Mouse (Mus musculus) kidney, adult 11 months (tissue): ENCODE measurements at regions not wholly inside any gene's neighbourhood (a gene's known extent, or its start where the extent isn't known, plus 50 kb on each side); places are given as distances from the start of the nearest gene placed in this dataset.

Experiments
- DNase-seq: peaks from one replicate; pipeline ENCODE4 v3.0.0; 2022

GRCm38 (mm10) chr14:48330965-48331622, 114.8 kb upstream of the Tmem260 start:
- peak; percentile 26 for DNase-seq

- DNase-seq, result no peak
Measured at GRCm38 (mm10) chr14:48331623-48332000, 114.3 kb upstream of the Tmem260 start.

- peak; percentile 60 for DNase-seq
Measured at GRCm38 (mm10) chr14:48332193-48332592, 113.7 kb upstream of the Tmem260 start.

GRCm38 (mm10) chr14:48332660-48333059, 113.3 kb upstream of the Tmem260 start:
- DNase-seq, result peak; percentile 9

- DNase-seq, result no peak
Measured at GRCm38 (mm10) chr14:48334106-48334809, 111.7 kb upstream of the Tmem260 start.

DNA sequence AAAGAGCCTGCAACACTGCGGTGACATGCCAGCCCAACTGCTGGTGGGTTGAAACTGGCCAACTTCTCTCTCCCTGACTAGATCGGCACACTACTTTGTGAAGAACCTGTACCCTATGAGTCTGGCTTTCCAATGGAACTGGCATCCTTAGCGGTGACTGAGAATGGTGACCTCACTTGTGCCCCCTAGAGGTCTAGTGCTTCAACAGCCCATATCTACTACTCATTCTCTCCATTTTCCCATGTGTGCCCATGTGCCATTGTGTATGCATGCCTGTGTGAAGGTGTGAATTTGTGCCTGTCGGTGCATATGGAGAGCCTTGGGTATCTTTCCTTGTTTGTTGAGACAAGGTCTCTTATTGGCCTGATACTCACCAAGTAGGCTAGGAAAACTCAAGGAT, 106.5 kb upstream of the Tmem260 start:
- DNase-seq, result no peak

- no peak for DNase-seq
Measured at GRCm38 (mm10) chr14:48342944-48343343, 103.0 kb upstream of the Tmem260 start.

DNA sequence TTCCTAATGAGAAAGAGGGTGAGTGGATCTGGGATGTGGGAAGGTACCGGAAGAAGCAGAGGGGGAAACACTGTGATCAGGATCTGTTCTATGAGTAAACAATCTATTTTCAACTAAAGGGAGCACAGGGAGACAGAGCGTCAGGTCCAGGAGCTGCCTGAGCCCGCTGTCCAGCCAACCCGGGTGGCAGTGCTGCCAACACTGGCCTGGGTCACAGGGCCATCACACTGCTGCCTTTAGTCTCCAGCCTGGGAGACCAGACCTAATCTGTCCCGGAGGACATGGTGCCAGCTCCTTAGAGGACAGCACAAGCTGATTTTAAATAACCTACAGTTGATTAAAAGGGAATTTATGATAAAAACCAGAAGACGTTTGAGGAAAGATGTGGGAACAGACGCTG, 100.0 kb upstream of the Tmem260 start:
- no peak for DNase-seq

- DNase-seq, result no peak
Measured at GRCm38 (mm10) chr14:48349392-48350044, 96.4 kb upstream of the Tmem260 start.

GRCm38 (mm10) chr14:48351652-48352051, 94.3 kb upstream of the Tmem260 start:
- no peak for DNase-seq

- no peak for DNase-seq
Measured at GRCm38 (mm10) chr14:48352825-48353224, 93.1 kb upstream of the Tmem260 start.

- DNase-seq, result no peak
Measured at GRCm38 (mm10) chr14:48354176-48354575, 91.7 kb upstream of the Tmem260 start.

DNA sequence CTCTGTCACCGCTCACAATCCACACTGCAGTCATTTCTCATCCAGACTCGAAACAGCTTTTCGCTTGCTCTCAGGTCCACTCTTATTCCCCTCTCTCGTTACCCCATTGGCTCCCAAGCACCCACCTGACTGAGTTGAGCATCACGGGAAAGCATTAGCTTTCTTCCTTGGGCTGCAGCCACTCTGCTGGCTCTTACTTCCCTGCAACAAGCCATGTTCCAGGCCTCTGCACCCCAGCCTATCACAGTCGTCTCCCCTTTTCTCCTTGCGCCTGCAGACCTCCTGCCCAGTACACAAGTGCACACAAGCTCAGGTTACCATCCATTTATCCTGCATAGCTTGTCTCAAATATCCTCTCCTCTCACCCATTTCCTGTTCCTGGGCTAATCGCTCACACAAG, 88.5 kb upstream of the Tmem260 start:
- DNase-seq, result no peak

DNA sequence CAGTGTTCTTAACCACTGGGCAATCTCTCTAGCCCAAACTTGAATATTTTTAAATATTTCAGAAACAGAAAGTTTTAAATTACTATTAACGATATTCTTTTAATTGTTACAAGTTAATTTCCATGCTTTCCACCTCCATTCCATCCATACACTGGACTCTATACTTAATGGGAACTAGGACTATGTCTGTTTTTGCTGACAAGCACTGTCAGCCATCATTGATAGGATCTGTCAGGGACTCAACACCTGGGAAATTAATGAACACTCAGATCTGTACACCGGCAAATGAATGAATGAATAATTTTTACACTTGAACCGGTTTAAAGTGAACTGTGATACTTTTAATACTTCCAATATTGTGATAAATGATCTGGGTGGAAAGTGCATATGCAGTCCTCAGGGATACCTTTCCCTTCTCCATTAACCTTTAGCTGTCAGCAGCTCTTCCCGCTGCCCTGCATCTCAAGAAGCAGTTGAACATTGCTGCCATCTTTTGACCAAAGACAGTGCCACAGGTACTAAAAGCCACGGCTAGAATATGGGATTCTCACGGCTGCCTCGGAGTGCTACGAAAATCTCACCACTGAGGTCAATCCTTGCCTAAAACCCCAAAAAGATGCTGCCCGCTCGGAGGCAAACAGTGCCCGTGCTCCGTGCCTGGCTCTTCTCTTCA, 87.3 kb upstream of the Tmem260 start:
- no peak for DNase-seq

DNA sequence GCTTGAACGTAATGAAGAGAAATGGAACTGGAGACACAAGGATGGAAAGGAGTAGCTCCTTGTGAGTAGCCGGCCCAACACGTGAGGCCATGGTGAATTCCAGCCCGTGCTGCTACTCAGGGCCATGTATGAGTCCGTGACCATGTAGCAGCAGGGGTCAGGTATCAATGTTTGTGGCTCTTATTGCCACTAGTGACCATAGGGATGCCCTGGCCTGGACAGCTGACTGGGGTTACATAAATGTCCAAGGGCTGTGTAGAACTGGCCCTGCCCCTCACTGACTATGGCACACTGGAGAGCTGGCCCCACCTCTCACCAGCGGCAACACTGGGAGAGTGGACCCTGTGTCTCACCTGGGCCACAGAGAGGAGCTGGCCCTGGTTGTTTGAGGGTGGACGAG, 84.1 kb upstream of the Tmem260 start:
- no peak for DNase-seq

DNA sequence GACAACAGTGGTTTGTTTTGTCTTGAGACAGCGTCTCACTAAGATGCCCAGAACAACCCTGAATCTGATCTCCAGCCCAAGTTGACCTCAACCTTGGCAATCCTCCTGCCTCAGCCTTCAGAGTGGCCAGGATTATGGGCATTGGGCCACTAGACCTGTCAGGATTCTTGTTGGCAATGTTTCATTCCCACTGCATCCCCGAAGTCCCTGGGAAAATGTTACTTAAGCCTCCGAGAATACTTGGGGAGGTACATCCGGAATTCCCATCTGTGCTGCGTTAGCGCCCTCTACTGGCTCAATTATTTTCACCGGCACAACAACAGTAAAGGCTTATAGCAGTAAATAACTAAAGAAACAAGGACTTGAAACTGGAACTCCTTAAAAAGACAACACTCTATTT, 78.9 kb upstream of the Tmem260 start:
- peak; percentile 55 for DNase-seq

DNA sequence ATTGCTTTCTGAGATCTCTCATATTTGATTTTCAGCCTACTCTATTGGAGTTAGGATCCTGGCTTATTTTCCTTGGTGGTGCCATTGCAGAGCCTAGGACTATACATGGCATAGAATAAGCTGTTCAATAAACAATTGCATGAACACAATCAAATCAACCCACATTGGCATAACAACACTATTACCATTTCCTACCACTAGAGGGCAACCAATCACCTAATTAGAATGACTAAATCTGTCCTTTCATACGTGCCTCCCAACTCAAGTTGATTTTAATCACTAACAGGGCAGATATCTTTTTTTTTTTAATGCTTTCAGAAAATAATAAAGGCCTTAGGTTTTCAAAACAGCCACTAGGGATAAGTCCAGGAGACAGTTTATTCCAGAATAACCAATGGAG, 75.6 kb upstream of the Tmem260 start:
- DNase-seq, result no peak

DNA sequence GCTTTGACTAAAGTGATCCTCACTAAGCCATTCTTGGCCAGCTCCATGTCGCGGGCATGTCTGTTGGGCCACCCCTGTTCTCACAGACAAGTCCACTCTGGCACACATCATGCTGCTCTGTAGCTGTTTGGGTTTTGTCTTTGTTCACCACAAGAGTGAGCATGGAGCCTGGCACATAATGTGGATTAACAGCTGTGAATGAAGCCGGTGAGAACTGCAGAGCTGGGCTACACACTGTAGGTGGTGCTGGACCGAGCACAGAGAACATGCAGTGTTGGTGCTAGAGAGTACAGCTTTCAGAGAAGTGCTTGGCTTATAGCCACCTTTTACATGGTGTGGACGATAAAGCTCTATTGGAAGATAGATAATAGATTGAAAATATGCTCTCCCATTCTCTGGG, 74.2 kb upstream of the Tmem260 start:
- DNase-seq, result no peak

GRCm38 (mm10) chr14:48376112-48376511, 69.8 kb upstream of the Tmem260 start:
- no peak for DNase-seq
